16 mouse cellular contexts compared by ENCODE assay signal in genomic region chr17:27734344-27735073, GRCm38 (mm10). TPM values are rescaled to one million over a fixed set of nuclear protein-coding genes. Genes with fewer than 3 reads are reported as not detected.
DNase-seq lines count a peak whose midpoint lies in the region; ATAC-seq and TF ChIP-seq lines count a peak whose summit lies in the region.
"Had no signal": no experiment of that assay in that cellular context is flagged by ENCODE, and none has a peak within 500 bp of the region (broad histone marks: within the 10 kb centered on the region; RNA-seq: fewer than 3 reads in every experiment).

No protein-coding gene starts in this region.

- peak overlapping the region; percentile 12; the same call in 1 of the 2 replicates for H3K4me3 ChIP-seq in heart, embryonic 10.5 days
- no peak overlapping the region for H3K4me3 ChIP-seq in lung, embryonic 14.5 days (ENCODE audit: low read depth, low read length)
- no peak overlapping the region for H3K4me3 ChIP-seq in liver, embryonic 11.5 days (ENCODE audit: low read depth, low read length)
- no peak overlapping the region for H3K4me3 ChIP-seq in stomach, embryonic 15.5 days (replicated peaks)

- H3K9ac ChIP-seq in lung, embryonic 14.5 days: no peak overlapping the region
- peak overlapping the region; percentile 3; the same call in 1 of the 2 replicates for H3K9ac ChIP-seq in liver, embryonic 11.5 days (ENCODE audit: low read depth, low read length)
- no peak overlapping the region for H3K9ac ChIP-seq in stomach, embryonic 15.5 days

- peak overlapping the region; percentile 56; the same call in 1 of the 2 replicates for H3K27ac ChIP-seq in heart, embryonic 10.5 days
- 0 out of 2 replicates have a peak overlapping the region, but pooled peaks have one; percentile 18 for H3K27ac ChIP-seq in lung, embryonic 14.5 days (ENCODE audit: low read depth)
- H3K27ac ChIP-seq in liver, embryonic 11.5 days (ENCODE audit: low read depth, low read length): no peak overlapping the region
- H3K27ac ChIP-seq in stomach, embryonic 15.5 days: peak overlapping the region; percentile 85

- ATAC-seq in lung, embryonic 14.5 days (ENCODE audit: insufficient read depth): peak; percentile 41; the same call in 1 of the 2 replicates
- ATAC-seq in liver, embryonic 11.5 days (replicated peaks; ENCODE audit: low FRiP score): peak; percentile 79
- peak; percentile 90 for ATAC-seq in stomach, embryonic 15.5 days (ENCODE audit: insufficient read depth, low FRiP score, low read depth)
- ATAC-seq: forebrain, embryonic 14.5 days had no signal

- no peak for TF ChIP-seq CTCF in lung, embryonic 14.5 days (IDR thresholded peaks at IDR 0.05; ENCODE audit: low read depth)

- H3K4me2 ChIP-seq in lung, embryonic 14.5 days: no peak overlapping the region
- H3K4me2 ChIP-seq in liver, embryonic 11.5 days: peak overlapping the region; percentile 35
- peak overlapping the region; percentile 25; the same call in 1 of the 2 replicates for H3K4me2 ChIP-seq in stomach, embryonic 15.5 days

- WGBS in heart, embryonic 10.5 days: 14% methylated on average over 13 of the region's 13 CpGs
- 11% methylated on average over 13 of the region's 13 CpGs for WGBS in lung, embryonic 14.5 days
- WGBS in liver, embryonic 11.5 days: 11% methylated on average over 13 of the region's 13 CpGs
- 18% methylated on average over 13 of the region's 13 CpGs for WGBS in stomach, embryonic 15.5 days

- DNase-seq in heart, embryonic 10.5 days (ENCODE audit: low spot score): no peak
- no peak for DNase-seq in heart, postnatal 4 days
- DNase-seq in lung, embryonic 14.5 days: peak; percentile 30
- no peak for DNase-seq in lung, postnatal 10 days
- DNase-seq in liver, embryonic 11.5 days (ENCODE audit: low spot score): no peak
- DNase-seq in right cerebral cortex, adult 18-20 months: no peak
- DNase-seq in frontal cortex, adult 2 months (ENCODE audit: extremely low spot score in 1 of 2, low spot score in 1 of 2): no peak
- DNase-seq: adrenal gland, adult 2 months; cerebellum, adult 9-11 months; gastrocnemius, postnatal 25 days; kidney, postnatal 14 days; lung, postnatal 14 days; thymus, adult 18-20 months had no signal

- no peaks in the 10 kb centered on the region for H3K36me3 ChIP-seq in heart, embryonic 10.5 days
- H3K36me3 ChIP-seq in lung, embryonic 14.5 days (ENCODE audit: insufficient read depth): no peaks in the 10 kb centered on the region
- no peaks in the 10 kb centered on the region for H3K36me3 ChIP-seq in liver, embryonic 11.5 days (ENCODE audit: control insufficient read depth, insufficient read depth, low read length)
- H3K36me3 ChIP-seq in stomach, embryonic 15.5 days: no peaks in the 10 kb centered on the region

- peaks cover 27% of the 10 kb centered on the region for H3K4me1 ChIP-seq in heart, embryonic 10.5 days
- peaks cover 2% of the 10 kb centered on the region; the same call in 1 of the 2 replicates for H3K4me1 ChIP-seq in lung, embryonic 14.5 days (ENCODE audit: insufficient read depth)
- H3K4me1 ChIP-seq in liver, embryonic 11.5 days (replicated peaks; ENCODE audit: control insufficient read depth, insufficient read depth, low read length): peaks cover 17% of the 10 kb centered on the region
- 0 out of 2 replicates have a peak, but pooled peaks cover 5% of the 10 kb centered on the region for H3K4me1 ChIP-seq in stomach, embryonic 15.5 days

- H3K27me3 ChIP-seq in heart, embryonic 10.5 days (ENCODE audit: insufficient read depth, poor library complexity, severe bottlenecking): peaks cover 12% of the 10 kb centered on the region; the same call in 1 of the 2 replicates
- no peaks in the 10 kb centered on the region for H3K27me3 ChIP-seq in lung, embryonic 14.5 days (ENCODE audit: insufficient read depth, low read length)
- H3K27me3 ChIP-seq in liver, embryonic 11.5 days (replicated peaks; ENCODE audit: control insufficient read depth, insufficient read depth, low read length): no peaks in the 10 kb centered on the region
- no peaks in the 10 kb centered on the region for H3K27me3 ChIP-seq in stomach, embryonic 15.5 days (replicated peaks)

- H3K9me3 ChIP-seq in heart, embryonic 10.5 days: no peaks in the 10 kb centered on the region
- no peaks in the 10 kb centered on the region for H3K9me3 ChIP-seq in lung, embryonic 14.5 days (ENCODE audit: low read depth, low read length)
- H3K9me3 ChIP-seq in liver, embryonic 11.5 days (ENCODE audit: control insufficient read depth, low read length): no peaks in the 10 kb centered on the region
- H3K9me3 ChIP-seq in stomach, embryonic 15.5 days: no peaks in the 10 kb centered on the region

RNA-seq across cellular contexts. Expression of gene Spdef, which starts 5.8 kb away (rescaled TPM):
- polyA plus RNA-seq in heart, embryonic 10.5 days (2016; fragmentation: Nextera tagmentation; extraction: Ambion mirVana): 0.11 and 0.33 TPM in 2 replicates
- under 1 TPM; 0.16 to 0.38 TPM for total RNA-seq in heart, postnatal 4 days (2021)
- 0.88 and 1.1 TPM in 2 replicates for polyA plus RNA-seq in lung, embryonic 14.5 days (2014; fragmentation: Nextera tagmentation; extraction: Ambion mirVana)
- 0.32 TPM in 1 of 2 replicates, not detected in the other for polyA plus RNA-seq in liver, embryonic 11.5 days (2014; fragmentation: Nextera tagmentation; extraction: Ambion mirVana)
- 18.9 and 22.8 TPM in 2 replicates for polyA plus RNA-seq in stomach, embryonic 15.5 days (2015; fragmentation: Nextera tagmentation; extraction: Ambion mirVana)
- 0.80 and 0.95 TPM in 2 replicates for polyA plus RNA-seq in frontal cortex, adult 2 months (2012; rRNA removed)
- total RNA-seq: layer of hippocampus, postnatal 25 days had no signal
